Mouse (Mus musculus) ES-E14 (cell line): ENCODE measurements at regions not wholly inside any gene's neighbourhood (a gene's known extent, or its start where the extent isn't known, plus 50 kb on each side); places are given as distances from the start of the nearest gene placed in this dataset.
A peak's percentile ranks its signal among the peaks of the same experiment; 100 is the strongest.
"Not testable (repeated sequence)": the region's sequence is repeated elsewhere in the genome, so short reads cannot be mapped to it uniquely, and the experiment has no call there.

Source experiments
- DNase-seq: peaks from one replicate; pipeline ENCODE4 v3.0.0-alpha.2; 2013; ENCODE audit warnings: low read depth, low spot score
- H3K27ac ChIP-seq: 2 replicates; pipeline ENCODE4 v1.5.1; 2012; ENCODE audit warnings: low read depth, mild to moderate bottlenecking, low read length, moderate library complexity, mixed read lengths; ENCODE audit not compliant: poor library complexity, insufficient read depth, severe bottlenecking
- H3K36me3 ChIP-seq: 2 replicates; pipeline ENCODE4 v1.6.1; 2012; ENCODE audit warnings: mild to moderate bottlenecking, low read length, moderate library complexity, mixed read lengths; ENCODE audit not compliant: control insufficient read depth, poor library complexity, insufficient read depth, severe bottlenecking
- H3K4me1 ChIP-seq, 2 experiments: fragments of 150-350 bp in 1 of 2; sonication (generic) in 1 of 2; 2 replicates each; pipeline ENCODE4 v1.6.1; 2012; ENCODE audit warnings: low read length in 2 of 2, mild to moderate bottlenecking in 1 of 2, mixed read lengths in 1 of 2; ENCODE audit not compliant: control insufficient read depth in 2 of 2, insufficient read depth in 2 of 2, poor library complexity in 1 of 2
- H3K4me3 ChIP-seq, 2 experiments: fragments of 150-350 bp in 1 of 2; sonication (generic) in 1 of 2; 2 replicates each; pipeline ENCODE4 v1.5.1; 2012; ENCODE audit warnings: low read length in 2 of 2, low read depth in 1 of 2, mild to moderate bottlenecking in 1 of 2, mixed read lengths in 1 of 2; ENCODE audit not compliant: insufficient read depth in 1 of 2, poor library complexity in 1 of 2, severe bottlenecking in 1 of 2
- H3K9ac ChIP-seq: 2 replicates; pipeline ENCODE4 v1.6.1; 2012; ENCODE audit warnings: low read depth, mild to moderate bottlenecking, low read length, mixed read lengths; ENCODE audit not compliant: poor library complexity, insufficient read depth, severe bottlenecking
- H3K9me3 ChIP-seq: fragments of 150-350 bp; sonication (generic); 2 replicates; pipeline ENCODE4 v1.6.1; 2012; ENCODE audit warnings: low read depth, mild to moderate bottlenecking, low read length; ENCODE audit not compliant: control insufficient read depth, insufficient read depth
- CHD2 ChIP-seq: IDR thresholded peaks from 2 replicates; pipeline ENCODE4 v1.6.1; 2014; ENCODE audit warnings: mild to moderate bottlenecking, low read depth, low read length, inconsistent platforms
- HCFC1 ChIP-seq: IDR thresholded peaks from 2 replicates; pipeline ENCODE4 v1.6.1; 2012; ENCODE audit warnings: low read length, inconsistent platforms, borderline replicate concordance; ENCODE audit not compliant: insufficient read depth
- MAFK ChIP-seq: IDR thresholded peaks from 2 replicates; pipeline ENCODE4 v1.6.1; 2014; ENCODE audit warnings: mild to moderate bottlenecking, low read depth, low read length, inconsistent platforms; ENCODE audit not compliant: insufficient read depth
- ZC3H11A ChIP-seq: IDR thresholded peaks from 2 replicates; pipeline ENCODE4 v1.6.1; 2012; ENCODE audit warnings: low read depth, mild to moderate bottlenecking, inconsistent platforms, low read length, borderline replicate concordance
- ZNF384 ChIP-seq: IDR thresholded peaks from 2 replicates; pipeline ENCODE4 v1.6.1; 2012; ENCODE audit warnings: low read depth, low read length, inconsistent platforms
- in situ Hi-C, 2 experiments: fragments of 600-800 bp; cut with MboI; formaldehyde crosslinking; loops; one replicate each; pipeline ENCODE4 v1.15.1; 2025; ENCODE audit warnings: low sequenced_read_pairs in 2 of 2, inconsistent platforms in 1 of 2; ENCODE audit not compliant: unreplicated experiment in 2 of 2

GRCm38 (mm10) chr6:133724627-133725026 is 128.9 kb downstream of the Kap start:
- H3K4me1 ChIP-seq, H3K36me3 ChIP-seq, H3K9me3 ChIP-seq, H3K4me3 ChIP-seq, H3K9ac ChIP-seq, H3K27ac ChIP-seq: not testable (repeated sequence)
- peak; percentile 30 for DNase-seq
- in situ Hi-C loops, result loop anchor here in 1 of 2 experiments (25.0 kb wide), 1 partner anchor 138 kb away; the partner anchor contains the start of gene Kap

GRCm38 (mm10) chr6:133706712-133707111 is 146.8 kb downstream of the Kap start:
- H3K36me3 ChIP-seq, H3K9me3 ChIP-seq, H3K9ac ChIP-seq, H3K4me3 ChIP-seq, H3K27ac ChIP-seq, H3K4me1 ChIP-seq: not testable (repeated sequence)
- DNase-seq, result peak; percentile 24
- in situ Hi-C loops, result loop anchor here in 1 of 2 experiments (25.0 kb wide), 1 partner anchor 156 kb away; the partner anchor contains the start of gene Kap

DNA sequence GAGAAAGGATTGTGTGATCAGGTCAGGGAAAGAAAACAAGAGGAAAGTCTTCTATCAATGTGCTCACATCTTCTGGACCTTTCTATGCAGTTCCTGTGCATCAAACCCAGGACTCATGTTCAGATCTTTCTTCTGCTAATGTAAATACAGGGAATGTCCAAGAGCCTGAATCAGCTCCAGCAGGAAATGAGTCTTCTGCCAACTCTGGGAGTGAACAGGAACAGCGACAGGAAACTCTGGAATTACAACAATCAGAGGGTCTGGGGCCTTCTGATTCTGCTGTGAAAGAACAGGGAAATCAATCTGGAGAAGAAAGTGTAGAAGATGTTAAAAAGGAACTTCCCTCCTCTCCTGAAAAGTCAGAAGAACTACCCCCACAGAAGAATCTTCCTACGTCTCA is 151.9 kb downstream of the Kap start:
- Histone ChIP-seq H3K36me3 (no peaks in the 10 kb centered on the region), H3K9me3 (no peaks in the 10 kb centered on the region), H3K27ac (no peak overlapping the region), H3K4me1 (no peaks in the 10 kb centered on the region), H3K9ac (no peak overlapping the region), H3K4me3 (no peak overlapping the region)
- TF ChIP-seq ZNF384, result no peak
- TF ChIP-seq ZC3H11A, result no peak
- TF ChIP-seq HCFC1, result no peak
- TF ChIP-seq MAFK, result no peak
- TF ChIP-seq CHD2, result no peak
- no peak for DNase-seq
- in situ Hi-C loops, result loop anchor here in 1 of 2 experiments (25.0 kb wide), 1 partner anchor 161 kb away; the partner anchor contains the start of gene Kap
